Mouse (Mus musculus): ENCODE measurements around the gene Tbk1. TPM values are rescaled to one million over a fixed set of nuclear protein-coding genes. Genes with fewer than 3 reads are reported as not detected.

The Tbk1 gene
- total RNA-seq, 2 experiments from 2014 or later, result 43.9 to 48.7 TPM

DNA sequence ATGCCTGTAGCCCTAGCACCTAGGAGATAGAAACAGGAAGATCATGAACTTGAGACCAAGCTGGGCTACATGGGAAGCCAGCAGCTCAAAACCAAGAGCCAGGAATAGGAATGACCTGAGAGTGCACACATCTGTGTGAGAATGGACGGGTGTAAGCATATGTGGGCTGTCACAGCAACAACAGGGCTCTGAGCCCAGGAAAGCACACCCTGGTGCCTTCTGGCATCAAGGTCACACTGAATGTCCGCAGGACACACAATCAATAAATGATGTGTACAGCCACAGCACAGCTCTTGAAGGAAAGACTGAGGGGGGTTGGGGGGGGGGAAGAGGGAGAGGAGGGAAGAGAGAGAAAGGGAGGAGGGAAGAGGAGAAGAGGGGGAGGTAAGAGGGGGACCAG lies 28.4 kb downstream of the Tbk1 start:
- intact Hi-C loops (cut with DNase I), result no loop called here
- DNase-seq (ENCODE audit: low spot score in 2 of 2), result no peak

DNA sequence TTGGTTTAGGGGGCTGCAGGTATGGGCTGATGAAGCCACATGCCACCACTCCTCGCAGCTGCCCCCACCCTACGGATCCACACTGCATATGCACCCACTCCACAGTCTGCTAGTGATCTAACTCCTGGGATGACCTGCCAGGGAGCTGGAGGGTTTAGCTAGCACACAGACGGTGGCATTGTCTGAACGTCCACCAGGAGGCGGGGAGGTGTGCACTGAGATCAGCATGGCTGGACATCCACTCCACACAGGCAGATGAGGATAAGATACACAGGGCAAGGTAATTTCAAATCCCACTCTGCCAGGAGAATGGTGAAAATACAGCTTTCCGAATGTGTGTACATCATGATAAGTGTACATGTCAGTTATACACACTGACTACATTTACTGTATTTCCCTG lies 30.3 kb downstream of the Tbk1 start:
- intact Hi-C loops (cut with DNase I), result no loop called here

DNA sequence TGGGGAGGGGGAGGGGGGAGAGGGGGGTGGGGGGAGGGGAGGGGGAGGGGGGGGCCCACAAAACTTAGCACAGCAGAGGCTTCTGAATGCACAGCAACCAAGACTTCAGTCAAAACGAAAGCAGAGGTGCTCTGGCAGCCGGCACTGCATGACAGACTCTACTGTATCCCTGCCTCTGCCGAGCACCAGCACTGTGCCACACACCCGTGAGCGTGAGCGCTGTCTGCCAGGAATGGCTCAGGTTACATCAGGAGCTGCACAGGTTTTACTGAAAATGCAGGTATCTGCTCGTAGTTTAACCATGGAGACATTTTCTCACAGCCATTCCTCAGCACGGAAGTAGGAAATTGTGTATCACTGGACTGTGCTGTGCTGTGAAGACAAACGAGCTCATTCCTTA lies 36.3 kb downstream of the Tbk1 start:
- intact Hi-C loops (cut with DNase I), result no loop called here
- DNase-seq (ENCODE audit: low spot score in 2 of 2), result no peak

More for the DNA sequence above, 30.3 kb downstream of the Tbk1 start:
- DNase-seq (ENCODE audit: low spot score in 2 of 2), result no peak

DNA sequence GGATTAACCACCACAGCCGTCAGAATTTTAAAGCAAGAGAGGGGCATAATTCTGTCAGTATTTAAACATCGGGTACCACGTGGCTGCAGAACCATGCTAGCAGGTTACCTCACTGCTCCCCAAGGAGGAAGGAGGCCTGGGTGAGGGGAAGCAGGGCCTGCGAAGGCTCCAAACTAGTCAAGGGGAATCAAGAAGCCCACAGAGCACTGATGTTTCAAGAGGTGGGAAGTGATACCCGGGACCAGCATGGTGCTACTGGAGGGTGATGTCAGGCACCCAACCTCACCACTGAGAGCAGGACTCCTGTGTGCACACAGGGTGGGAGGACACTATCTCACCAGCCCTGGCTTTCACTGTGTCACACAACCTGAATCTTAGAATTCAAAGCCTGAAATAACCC lies 36.9 kb downstream of the Tbk1 start:
- intact Hi-C loops (cut with DNase I), result no loop called here
- no peak for DNase-seq (ENCODE audit: low spot score in 2 of 2)

DNA sequence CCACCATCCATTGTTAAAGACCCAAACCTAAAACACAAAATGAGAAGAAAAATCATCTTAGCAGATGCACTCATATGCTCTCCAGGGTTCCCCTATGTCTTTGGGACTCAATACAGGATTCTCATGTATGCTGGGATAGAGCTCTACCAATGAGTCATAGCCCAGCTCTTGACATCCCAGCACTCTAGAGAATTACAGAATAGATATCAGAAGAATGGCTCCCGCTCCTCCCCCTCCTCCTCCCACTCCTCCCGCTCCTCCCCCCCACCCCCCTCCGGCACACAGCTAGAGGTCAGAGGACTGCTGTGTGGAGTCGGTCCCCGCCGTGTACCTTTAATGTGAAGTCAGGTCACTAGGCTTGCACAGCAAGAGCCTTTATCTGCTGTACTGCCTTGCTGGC lies 39.4 kb downstream of the Tbk1 start:
- DNase-seq (ENCODE audit: low spot score in 2 of 2), result no peak

DNA sequence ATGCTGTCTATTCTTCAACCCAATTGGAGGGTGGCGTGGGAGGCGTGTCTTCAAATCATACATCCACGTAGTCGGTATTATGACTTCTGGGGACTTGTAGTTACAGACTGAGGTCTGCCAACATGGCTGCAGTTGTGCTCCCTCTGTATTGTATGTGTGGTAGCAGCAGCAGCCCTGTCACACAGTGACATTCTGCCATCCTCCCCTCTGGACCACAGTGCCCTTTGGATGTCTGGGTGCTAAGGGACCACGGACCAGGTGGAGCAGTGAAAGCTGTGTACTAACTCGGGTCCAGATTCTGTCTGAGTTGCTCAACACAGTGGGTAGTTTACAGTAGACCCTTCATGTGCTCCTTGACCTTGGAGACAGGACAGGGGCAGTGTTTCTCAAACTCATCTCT lies 43.0 kb downstream of the Tbk1 start:
- no peak for DNase-seq (ENCODE audit: low spot score in 2 of 2)

More for the DNA sequence above, 39.4 kb downstream of the Tbk1 start:
- intact Hi-C loops (cut with DNase I), result no loop called here

DNA sequence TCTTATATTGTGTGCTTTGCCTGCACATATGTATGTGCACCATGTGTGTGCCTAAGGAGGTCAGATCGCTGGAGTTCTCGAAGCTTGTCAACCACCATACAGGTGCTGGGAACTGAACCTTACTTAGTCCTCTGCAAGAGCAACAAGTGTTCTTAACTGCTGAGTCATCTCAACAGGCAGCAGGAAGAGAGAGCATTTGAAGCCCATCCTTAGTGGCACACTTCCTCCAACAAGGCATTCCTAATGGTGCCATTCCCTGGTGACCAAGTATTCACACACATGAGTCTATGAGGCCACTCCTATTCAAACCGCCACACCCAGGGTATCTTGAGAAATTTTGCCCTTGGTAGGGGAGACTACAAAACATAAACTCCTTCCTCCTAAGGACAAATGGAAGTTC lies 44.4 kb downstream of the Tbk1 start:
- DNase-seq (ENCODE audit: low spot score in 2 of 2), result no peak
- intact Hi-C loops (cut with DNase I), result no loop called here

More for the DNA sequence above, 43.0 kb downstream of the Tbk1 start:
- intact Hi-C loops (cut with DNase I), result no loop called here

DNA sequence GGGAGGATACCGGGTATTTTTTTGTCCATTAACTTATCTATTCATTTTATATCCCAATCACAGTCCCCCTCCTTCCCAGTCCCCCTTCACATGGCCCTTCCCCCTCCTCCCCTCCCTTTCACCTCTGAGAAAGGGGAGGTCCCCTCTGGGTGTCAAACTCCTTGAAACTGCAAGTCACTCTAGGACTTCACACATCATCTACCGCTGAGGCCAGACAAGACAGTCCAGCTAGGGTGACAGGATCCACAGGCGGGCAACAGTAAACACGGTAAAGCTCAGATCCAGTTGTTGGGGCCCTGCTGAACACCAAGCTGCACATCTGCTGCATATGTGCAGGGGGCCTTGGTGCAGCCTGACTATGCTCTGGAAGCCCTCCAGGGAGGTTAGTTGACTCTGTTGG lies 51.6 kb downstream of the Tbk1 start:
- intact Hi-C loops (cut with DNase I), result no loop called here
- no peak for DNase-seq (ENCODE audit: low spot score in 2 of 2)

DNA sequence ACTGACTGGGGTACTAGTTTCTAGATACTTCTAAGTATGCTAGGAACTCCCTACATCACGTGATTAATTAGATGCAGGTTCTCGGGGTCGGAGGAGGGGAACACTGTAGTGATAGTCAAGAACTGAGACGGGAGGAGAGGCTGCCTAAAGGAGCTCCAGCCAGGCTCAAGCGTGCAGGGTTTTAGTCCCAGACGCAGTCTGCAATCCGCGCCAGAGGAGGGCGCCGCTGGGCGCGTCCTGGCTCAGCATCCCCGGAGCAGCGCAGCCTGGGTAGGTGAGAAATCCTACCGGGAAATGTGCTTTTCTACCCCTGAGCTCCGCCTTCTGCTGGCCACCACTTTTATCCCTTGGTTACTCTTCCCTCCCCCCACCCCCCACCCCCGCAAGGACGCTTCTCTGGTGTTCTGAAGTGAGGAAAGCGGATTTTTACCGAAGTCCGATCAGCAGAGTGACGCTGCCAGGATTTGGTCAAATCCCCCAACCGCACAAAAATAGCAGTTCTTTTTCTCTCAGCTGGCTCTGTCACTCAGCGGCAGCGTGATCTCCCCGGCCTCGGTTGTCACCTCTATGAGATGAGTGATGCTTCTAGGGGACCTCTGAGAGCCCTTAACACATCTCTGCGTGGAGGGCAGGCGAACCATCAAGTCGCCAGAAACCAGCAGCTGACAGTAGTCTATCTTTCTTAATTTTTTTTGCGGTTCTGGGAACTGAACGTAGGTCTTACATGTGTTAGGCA lies 53.3 kb downstream of the Tbk1 start:
- intact Hi-C loops (cut with DNase I), result no loop called here

DNA sequence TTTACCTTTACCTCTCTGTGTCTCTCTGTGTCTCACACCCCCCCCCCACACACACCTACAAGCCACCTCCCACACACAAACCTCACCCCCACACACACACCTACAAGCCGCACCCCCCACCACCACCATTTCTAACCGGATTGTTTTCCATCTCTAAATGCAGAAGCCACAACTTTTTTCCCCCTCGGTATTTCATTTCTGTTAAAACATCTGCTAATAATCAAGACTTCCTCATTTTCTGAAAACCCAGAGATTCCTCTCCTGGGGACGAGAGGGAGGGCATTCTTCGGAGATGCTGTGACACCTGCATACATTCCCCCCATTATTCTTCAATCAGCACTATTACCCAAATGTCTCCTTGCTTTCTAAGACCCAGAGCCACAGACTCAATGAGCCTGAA lies 55.0 kb downstream of the Tbk1 start:
- no peak for DNase-seq (ENCODE audit: low spot score in 2 of 2)
- intact Hi-C loops (cut with DNase I), result no loop called here

More for the DNA sequence above, 53.3 kb downstream of the Tbk1 start:
- DNase-seq (ENCODE audit: low spot score in 2 of 2), result peak; percentile 54 to 68

DNA sequence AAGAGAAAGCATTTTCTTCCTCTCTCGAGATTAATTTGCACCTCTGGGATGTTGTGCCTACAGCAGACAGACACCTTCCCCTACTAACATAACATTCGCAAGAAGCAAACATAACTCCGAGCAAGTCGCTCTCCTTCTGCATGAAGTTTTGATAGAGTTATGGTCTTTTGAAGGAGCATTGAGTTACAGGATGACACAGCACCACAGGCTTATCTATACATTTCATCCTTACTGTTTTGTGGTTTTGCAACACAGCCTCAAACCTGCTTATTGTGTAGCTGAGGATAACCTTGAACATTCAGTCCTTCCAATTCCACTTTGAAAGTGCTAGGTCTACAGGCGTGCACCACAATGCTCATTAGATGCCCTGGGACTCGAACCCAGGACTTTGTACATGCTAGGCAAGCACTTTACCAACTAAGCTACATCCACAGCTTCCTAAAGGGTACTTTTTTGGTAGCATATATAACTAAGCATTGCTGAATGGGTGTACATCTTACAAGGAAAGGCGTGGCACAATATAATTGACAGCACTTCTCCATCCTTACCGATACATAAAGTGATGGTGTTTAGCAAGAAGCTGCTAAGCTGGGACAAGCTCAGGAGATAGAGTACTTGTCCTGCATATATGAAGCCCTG lies 56.1 kb downstream of the Tbk1 start:
- no peak for DNase-seq (ENCODE audit: low spot score in 2 of 2)
- intact Hi-C loops (cut with DNase I), result no loop called here

DNA sequence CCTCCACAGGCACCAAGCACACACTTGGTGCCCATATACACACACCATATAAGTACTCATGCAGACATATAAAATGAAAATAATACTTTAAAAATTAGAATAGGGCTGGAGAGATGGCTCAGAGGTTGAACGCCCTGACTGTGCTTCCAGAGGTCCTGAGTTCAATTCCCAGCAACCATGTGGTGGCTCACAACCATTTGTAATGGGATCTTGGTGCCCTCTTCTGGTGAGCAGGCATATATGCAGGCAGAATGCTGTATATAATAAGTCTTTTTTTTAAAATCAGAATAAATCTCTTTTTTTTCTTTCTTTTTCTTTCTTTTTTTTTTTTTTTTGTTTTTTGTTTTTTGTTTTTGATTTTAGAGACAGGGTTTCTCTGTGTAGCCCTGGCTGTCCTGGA lies 57.3 kb downstream of the Tbk1 start:
- no peak for DNase-seq (ENCODE audit: low spot score in 2 of 2)
- intact Hi-C loops (cut with DNase I), result no loop called here

DNA sequence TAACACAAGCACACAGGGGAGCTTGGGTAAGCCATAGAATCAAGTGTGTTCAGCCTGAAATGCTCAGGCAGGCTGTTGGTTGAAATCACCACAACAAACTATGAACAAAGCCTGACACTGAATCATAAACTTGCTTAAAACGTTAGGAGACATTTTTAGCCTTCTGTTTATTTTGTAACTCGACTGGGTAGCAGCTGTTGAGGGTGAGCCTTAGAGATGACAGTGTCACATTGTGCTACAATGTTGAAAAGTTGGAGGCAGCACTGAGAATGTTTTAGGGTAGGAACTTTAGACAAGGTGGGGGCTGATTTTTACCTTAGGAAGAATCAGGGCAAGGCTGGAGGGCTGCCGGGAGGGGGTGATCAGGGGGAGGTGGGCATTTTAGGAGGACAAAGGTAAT lies 58.1 kb downstream of the Tbk1 start:
- DNase-seq (ENCODE audit: low spot score in 2 of 2), result no peak
- intact Hi-C loops (cut with DNase I), result no loop called here

DNA sequence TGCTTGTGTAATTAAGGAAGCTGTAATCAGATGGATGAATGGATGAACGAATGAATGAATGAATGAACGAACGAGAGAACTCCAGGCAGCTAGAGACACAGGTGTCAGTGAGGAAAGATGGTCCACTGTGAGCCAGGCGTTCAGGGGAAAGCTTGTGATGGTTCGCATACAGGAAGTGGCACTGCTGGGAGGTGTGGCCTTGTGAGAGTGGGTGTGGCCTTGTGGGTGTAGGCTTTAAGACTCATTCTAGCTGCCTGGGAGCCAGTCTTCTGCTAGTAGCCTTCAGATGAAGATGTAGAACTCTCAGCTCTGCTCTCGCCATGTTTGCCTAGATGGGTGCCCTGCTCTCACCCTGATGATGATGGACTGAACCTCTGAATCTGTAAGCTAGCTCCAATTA lies 59.5 kb downstream of the Tbk1 start:
- intact Hi-C loops (cut with DNase I), result no loop called here
- DNase-seq (ENCODE audit: low spot score in 2 of 2), result no peak

DNA sequence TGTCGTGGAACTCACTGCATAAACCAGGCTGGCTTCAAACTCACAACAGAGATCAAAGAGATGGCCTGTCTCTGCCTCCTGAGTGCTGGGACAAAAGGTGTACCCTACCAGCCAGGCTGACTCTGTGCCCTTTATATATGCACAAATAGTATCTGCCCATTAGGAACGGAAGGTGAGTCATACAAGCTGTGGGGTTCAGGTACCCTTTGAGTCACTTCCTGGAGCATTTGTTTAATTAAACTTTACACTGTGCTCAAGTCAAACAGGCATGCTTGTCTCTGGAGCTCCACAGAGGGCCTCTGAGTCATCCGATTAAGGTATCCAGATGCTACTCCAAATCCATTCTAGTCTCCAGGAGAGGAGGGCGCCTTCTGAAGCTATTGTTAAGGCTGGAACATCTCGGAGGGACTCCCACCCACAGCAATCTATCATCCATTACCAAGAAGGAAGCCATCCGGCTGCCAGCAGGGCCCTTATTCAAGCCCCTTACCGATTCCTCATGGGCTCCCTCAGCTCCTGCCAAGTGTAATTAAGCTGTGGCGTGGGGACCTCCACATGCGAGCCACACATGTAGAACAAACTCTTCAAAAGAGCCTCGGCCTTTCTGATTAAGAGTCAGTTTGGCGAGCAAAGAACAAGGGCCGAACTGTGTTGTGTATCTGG lies 65.5 kb downstream of the Tbk1 start:
- DNase-seq (ENCODE audit: low spot score in 2 of 2), result no peak
- intact Hi-C loops (cut with DNase I), result no loop called here

DNA sequence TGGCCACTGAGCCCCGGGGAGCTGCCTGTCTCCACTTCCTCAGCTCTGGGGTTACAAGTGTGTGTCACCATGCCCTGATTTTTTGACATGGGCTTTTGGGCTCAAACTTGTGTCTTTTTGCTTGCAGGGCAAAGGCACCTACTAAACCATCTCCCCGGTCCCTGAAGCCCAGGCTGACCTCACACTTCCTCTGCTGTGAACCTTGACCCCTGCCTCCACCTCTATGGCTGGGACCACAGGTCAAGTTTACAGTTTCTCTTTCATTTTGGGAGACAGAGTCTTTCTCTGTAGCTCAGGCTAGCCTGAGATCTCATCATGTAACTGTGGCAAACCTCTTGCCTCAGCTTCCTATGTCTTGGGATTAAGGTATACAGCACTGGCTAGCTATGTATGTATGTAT lies 66.9 kb downstream of the Tbk1 start:
- intact Hi-C loops (cut with DNase I), result no loop called here
- no peak for DNase-seq (ENCODE audit: low spot score in 2 of 2)

DNA sequence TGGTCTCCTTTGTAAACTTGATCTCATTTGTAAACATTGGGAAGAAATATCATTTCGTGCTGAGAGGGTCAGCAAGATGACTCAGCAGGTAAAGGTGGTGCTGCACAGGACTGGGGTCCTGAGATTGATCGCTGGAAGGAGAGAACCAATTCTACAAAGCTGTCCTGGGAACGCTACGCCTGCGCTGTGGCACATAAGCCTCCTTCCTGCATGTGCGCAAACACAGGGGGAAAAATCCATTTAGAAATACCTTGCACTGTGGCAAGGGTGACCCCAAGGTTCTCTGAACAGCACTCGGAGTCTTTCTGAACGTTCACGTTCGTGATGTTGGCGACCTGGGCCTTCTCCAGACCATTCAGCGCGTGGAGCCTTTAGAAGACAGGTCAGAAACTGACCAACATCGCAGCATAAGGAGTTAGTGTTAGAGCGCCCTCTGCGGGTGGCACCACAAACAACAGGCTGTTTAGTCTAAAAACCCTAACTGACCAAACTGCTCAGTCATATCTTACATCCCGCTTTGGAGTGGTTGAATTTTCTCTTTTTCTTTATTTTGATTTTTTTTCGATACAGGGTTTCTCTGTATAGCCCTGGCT lies 70.5 kb downstream of the Tbk1 start:
- intact Hi-C loops (cut with DNase I), result loop anchor here (2.0 kb wide), 1 partner anchor 107 kb away; no protein-coding TSS in a partner anchor
- peak; percentile 70 to 82 for DNase-seq (ENCODE audit: low spot score in 2 of 2)

DNA sequence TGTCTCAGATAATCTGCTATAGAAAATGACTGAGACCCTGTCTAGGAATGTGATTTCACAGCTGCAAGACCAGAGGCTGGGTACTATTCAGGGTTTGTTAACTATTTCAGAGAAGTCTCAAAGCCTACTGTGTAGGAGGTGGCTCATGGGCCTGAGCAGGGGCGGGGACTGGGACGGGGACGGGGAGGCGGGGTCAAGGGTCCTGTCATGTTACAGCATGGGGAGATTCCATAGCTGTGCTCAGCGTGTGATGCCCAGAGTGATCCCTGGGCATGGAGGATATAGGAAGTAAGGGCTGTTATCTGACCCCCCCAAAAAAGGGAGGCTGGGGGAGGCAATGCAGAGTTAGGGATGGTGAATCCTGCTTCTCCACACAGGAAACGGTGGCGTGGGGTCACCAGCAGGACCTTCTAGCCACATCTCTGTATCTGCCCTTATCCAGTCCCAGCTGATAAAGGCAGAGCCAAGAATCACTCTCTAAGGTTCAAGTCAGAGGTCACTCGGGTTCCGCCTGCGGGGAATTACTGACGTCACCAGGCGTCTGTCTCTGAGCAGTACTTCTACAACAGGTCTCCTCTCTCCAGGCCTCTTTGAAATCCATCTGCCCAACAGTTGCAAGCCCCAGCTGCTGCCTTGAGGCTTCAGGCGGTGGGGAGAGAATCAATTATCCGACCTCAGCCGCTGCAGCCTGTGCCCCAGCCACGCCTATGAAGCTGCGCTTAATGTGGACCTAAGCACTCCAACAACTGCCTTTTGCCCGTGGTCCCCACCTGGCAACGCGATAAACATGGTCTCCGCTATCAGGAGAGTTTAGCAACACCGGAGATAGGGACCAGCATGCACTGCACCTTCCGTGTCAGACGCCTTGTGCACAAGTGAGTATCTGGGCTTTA lies 76.6 kb downstream of the Tbk1 start:
- intact Hi-C loops (cut with DNase I), result loop anchor here (5.0 kb wide), 1 partner anchor 38 kb away; no protein-coding TSS in a partner anchor
- DNase-seq (ENCODE audit: low spot score in 2 of 2), result no peak

DNA sequence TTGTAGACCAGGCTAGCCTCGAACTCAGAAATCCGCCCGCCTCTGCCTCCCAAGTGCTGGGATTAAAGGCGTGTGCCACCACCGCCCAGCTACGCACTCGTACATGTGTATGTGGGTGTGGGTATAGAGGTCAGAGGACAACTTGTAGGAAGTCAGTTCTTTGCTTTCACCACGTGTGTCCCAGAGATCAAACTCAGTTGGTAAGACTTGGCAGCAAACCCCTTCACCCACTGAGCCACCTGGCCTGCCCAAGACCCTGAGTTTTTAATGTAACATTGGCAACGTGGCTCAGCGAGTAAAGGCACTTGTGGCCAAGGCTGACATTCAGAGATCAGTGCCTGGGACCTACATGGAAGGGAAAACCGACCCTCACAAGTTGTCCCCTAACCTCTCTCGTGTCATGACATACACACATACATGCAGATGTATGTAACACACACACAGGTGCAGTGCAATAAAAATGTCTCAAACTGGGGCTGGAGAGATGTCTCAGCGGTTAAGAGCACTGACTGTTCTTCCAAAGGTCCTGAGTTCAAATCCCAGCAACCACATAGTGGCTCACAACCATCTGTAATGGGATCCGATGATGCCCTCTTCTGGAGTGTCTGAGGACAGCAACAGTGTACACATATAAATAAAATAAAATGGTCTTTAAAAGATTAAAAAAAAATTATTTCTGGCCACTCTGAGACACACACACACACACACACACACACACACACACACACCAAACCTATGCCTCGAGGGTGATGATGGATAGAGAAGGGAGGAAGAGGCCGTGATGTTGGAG lies 78.6 kb downstream of the Tbk1 start:
- intact Hi-C loops (cut with DNase I), result no loop called here

More for the DNA sequence above, 78.6 kb downstream of the Tbk1 start:
- no peak for DNase-seq (ENCODE audit: low spot score in 2 of 2)

All from left cerebral cortex, postnatal 36 days (tissue).